Mouse (Mus musculus) cerebellum, adult 8-10 months (tissue): ENCODE results near the gene Hyal2.

Experiments
- DNase-seq: peaks from one replicate; pipeline ENCODE4 v3.0.0; 2022

The Hyal2 gene

DNA sequence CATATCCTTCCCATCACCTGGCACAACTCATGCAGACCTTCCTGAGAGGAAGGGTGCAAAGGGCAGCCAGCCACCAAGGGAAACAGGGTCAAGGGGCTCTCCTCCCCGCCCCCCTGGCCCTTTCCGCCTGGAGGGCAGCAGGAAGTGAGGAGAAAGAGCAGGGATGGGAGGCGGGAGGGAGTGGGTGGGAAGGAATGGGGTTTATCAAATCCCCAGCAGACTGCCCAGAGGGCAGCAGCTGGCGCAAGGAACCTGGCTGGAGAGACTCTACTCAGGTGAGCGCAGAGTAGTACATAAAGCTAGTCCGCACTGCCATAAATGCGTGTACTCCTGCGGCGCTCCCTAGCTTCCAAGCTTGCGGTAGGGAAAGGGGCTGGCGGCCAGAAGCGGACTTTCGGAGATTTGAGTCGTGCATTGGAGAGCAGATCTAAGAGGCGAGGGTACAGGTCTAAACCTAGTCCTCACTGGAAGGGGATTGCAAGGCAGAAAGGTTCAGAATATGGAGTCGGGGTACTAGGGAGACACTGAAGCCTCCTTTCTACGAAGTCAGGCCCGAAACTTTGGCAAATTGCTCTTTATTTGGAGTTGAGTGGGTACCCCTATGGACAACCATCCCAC is at the start of gene Hyal2:
TSS of gene Hyal2 (plus strand) at position 244 of the 618 bp plus-strand sequence.
- no peak for DNase-seq

DNA sequence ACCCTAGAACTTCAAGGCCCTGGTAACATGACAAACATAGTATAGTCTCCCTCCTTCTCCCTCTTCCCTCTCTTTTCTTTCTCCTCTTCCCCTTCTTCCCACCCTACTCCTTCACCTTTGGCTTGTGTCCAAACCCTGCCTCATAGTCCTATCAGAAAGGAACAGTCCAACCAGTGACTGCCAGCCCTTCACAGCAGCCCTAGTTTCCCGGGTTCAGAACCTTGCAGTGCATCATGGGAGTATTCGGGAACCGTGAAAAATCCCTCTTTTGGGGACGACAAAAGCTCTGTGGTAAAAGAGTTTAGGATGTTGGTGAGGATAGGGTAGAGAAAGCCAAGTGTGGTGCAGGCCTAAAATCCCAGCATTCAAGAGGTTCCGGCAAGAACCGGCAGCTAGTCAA is 47.4 kb upstream of the Hyal2 start:
- no peak for DNase-seq

DNA sequence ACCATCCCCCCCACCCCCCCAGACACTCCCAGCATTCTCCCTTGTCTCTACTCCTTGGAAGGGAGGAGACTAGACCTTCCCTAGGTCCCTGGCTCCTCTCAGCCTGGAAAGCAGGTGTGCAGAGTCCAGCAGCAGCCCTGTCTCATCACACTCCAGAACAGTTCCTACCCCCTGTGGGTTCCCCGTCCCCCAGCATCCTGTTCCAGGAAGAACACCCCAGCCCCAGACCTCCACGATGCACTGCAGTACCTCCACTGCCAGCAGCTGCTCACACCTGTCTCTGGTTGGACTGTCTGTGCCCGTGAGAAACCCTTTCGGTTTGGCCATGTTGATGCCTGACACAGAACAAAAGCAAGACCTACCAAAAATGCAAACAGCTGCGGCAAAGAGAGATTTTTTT is 46.6 kb upstream of the Hyal2 start:
- DNase-seq = no peak

DNA sequence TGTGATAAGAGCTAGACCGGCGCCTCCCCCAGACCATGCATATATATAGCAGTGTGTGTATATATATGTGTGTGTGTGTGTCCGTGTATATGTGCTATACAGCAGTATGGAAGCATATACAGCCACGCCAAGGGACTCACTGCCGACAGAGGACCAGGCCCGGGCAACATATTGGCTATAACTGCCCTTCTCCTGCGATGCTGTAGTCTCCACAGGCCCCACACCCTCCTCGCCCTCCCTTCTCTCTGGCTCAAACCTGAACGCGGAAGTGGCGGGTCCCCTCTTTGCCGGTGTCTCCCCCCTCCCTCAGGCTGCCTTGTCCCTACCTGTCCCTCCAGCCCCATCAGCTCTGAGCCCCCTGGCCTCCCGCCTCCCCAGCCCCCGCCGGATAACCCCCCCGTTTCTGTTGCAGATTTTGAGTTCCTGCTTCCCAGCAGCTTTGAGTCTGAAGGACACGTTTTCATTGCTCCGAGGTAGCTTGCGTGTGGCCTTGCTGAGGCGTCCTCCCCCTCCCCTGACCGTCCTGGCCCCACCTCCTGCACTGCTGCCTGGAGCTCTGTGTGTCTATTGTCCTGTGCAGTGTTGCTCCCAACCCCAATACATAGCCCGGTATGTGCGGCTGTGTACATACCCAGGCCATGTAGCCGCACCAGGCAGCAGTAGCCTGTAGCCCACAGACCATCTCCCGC is 45.9 kb upstream of the Hyal2 start:
- DNase-seq = no peak

DNA sequence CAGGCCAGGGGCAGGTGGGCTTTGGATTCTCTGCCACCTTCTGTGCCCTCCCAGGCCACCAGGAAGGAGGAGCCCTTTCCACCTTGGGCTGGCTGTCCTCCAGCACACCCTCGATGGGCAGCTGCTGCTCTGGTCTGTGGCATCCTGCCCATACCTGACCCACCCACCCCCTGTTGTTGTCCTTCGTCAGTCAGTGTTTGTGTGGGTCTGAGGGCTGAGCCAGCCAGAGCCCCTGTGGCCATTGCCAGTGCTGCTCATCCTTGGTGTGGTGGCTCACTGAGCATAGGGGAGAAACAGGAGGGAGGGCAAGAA is 45.4 kb upstream of the Hyal2 start:
- DNase-seq = no peak

DNA sequence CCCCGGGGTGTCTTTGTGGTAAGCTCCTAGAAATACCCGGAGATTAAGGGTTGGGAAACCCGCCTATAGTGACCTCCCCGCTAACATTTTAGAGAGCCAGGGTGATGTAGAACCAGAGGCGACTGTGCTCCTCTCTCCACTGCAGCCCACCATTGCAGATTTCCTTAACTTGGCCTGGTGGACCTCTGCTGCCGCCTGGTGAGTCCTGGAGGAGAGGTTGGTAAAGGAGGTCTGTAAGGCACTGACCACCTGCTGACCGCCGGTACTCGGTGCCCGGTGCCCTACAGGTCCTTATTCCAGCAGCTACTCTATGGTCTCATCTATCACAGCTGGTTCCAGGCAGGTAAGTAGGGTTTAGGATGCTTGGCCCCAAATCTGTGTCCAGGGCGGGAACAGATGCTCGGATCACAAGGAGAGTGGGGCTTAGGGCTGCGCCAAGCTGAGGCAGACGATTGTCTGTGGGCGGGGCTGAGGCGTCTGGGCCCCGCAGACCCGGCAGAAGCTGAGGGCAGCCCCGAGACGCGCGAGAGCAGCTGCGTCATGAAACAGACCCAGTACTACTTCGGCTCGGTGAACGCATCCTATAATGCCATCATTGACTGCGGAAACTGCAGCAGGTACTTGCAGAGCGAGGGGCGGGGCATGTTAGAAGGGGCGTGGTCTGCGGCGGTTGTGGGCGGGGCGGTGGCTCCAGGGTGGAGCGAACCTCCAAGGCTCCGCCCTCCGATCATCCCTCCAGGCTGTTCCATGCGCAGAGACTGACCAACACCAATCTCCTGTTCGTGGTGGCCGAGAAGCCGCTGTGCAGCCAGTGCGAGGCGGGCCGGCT is 41.3 kb upstream of the Hyal2 start:
- DNase-seq = no peak

DNA sequence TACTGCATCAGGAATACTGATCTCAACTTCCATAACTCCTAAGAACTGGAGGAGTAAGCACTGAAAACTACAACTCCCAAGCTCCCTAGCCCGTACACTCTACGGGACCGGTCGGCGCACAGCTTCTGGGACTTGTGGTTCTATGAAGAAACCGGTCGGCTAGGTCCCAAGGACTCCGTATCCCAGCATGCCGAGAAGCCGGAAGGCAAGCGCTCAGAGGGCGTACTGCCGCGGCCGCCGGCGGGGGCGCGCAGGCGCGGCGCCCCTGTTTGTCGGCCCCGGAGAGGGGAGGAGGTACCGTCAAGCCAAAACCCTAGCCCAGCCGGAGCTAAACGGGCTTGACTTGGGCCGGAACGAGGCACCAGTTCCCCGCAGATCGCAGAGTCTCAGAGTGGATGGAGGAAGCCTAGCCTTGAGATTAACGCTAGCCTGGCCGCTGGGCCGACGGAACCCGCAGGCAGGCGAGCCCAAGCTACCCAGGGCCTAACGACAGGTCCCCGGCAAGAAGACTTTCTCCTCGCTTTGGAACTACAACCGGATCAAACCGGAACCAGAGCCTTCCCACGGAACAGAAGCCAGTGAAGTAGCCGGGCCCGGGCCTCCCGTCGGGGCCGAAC is 33.8 kb upstream of the Hyal2 start, which contains the start of gene Tmem115:
TSS of gene Tmem115 (plus strand) at position 155 of the 617 bp plus-strand sequence.
- peak; percentile 91 for DNase-seq

DNA sequence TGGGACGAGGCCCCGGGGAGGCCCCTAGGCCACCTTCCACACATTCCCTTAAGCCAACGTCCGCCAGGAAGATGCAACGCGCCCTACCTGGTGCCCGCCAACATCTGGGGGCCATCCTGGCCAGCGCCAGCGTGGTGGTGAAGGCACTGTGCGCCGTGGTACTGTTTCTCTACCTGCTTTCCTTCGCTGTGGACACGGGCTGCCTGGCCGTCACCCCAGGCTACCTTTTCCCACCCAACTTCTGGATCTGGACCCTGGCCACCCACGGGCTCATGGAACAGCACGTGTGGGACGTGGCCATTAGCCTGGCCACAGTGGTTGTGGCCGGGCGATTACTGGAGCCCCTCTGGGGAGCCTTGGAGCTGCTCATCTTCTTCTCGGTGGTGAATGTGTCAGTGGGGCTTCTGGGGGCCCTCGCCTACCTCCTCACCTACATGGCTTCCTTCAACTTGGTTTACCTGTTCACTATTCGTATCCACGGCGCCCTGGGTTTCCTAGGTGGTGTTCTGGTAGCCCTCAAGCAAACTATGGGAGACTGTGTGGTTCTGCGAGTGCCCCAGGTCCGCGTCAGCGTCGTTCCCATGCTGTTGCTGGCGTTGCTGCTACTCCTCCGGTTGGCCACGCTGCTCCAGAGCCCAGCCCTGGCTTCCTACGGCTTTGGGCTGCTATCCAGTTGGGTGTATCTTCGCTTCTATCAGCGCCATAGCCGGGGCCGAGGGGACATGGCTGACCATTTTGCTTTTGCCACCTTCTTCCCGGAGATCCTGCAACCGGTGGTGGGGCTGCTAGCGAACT is 33.1 kb upstream of the Hyal2 start:
- no peak for DNase-seq

DNA sequence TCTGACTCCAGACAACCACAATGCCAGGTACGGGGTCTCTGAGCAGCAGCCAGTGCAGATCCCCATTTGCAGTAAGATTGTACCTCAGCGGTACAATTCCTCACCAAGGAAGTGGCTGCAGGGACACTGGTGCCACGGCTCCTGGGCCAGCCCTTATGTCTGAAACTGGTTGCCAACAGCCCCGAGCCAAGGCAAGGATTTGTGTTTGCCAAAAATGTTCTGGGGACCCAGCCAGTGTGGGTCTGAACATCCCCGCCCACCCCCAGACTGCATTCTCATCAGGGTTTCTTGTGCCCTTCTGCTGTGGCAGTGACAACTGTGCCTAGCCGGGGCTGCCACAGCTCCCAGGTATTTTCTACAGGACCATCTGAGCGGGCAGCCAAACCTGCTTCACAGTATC is 29.5 kb upstream of the Hyal2 start:
- no peak for DNase-seq

DNA sequence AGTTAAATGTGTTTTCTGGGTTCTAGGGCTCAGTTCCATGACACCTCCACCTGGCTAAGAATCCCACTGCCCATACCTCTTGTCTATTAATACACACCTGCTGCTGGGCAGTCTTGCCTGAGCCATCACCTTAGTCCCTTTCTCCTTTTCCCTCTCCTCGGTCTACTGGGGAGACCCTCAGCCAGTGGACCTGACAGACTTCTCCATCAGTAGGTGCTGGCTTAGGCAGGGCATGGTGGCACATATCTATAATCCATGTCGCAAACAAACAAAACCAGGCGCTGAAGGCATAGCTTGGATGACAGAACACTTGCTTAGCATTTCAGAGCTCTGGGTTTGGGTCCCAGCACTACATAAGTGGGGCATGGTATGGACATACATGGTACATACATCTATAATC is 29.0 kb upstream of the Hyal2 start:
- DNase-seq = no peak

DNA sequence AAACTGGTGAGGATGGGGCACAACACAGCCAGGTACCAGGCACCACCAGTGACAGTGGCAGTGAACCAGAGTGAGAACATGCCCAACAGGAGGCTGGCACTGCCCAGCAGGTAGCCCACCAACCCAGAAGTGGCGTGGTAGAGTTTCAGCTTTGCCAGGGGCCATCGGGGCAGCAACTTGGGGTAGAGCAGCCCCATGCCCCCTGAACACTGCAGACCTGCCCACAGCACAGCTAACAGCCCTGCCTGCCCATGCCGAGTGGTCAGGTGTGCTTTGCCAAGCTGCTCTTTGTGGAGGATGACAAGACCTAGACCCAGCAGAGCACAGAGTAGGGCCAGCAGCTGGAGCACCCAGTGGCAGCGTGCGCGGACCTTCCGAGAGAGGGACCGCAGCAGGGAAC is 27.8 kb upstream of the Hyal2 start:
- peak; percentile 32 for DNase-seq

DNA sequence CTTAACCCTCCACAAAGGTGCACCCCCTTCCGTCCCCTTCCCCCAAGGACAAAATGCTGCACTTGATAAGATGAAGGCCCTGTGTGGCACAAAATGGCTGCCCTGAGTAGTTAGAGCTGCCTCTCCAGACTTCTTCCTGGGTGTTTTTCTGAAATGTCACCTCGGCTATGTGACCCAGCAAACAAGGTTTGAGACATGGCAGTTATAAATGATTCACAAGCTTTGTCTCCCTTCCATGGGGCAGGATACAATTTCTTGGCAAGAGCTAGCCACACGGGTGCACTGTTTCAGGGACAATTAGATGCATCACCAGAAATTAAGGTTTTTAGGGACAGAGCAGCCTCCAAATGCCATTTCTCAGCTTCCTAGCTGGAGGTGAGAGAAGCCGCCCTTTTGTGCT is 27.3 kb upstream of the Hyal2 start:
- peak; percentile 18 for DNase-seq

DNA sequence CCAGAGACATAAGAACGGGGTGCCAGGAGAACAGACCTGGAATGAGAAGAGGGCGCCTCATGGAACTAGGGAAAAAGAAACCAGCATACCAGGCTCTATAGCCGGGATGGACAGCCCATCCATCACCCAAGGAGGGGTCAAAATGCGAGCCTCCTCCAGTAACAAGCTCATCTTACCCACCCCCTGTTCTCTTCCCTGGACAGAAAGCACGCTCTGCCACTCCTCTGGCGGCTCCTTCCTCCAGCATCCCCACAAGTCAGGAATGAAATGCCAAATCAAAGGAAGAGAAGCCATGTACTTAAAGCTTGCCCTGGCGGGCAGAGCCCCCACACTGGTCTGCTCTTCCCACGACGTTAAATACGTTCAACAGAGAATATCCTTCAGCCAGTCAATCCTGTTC is 26.7 kb upstream of the Hyal2 start:
- DNase-seq = no peak

DNA sequence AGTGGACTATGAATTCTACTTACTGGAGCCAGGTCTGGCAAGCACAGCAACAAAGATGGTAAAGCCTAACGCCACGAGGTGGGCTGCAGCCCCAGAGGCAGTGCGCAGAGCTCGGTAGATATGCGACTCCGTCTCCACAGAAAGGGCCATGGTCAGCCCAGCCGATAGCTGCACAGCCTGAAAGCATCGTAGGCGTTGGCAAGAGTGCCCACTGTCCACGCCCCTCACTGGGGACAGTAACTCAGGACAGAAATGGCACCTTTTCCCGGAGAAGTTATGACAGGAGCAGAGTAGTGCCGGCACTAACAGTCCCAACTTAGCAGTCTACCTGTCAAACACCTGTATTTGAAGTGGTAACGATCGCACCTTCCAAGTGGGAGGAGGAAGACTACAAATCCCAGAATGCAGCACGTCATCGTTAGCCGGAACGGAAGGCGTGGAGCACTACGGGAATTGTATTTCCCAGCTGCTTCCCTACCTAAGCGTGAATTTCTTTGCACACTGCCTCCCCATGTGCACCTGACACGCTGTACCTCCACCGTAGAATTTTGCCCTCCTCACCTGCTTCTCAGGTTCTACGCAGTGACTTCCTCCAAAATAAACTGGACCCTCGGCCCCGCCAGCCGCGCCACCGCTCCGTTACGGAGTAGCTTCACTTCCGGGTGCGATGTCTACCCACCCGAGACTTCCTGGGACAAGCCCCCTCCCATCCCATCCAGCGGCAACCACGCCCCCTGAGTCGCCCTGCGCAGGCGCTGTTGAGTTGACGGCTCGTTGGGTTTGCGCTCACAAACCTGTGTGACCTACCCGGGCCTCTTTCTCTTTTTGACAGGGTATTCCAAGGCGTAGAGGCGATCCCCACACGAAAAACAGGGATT is 26.0 kb upstream of the Hyal2 start, which contains the start of the genes Cyb561d2 and Nprl2:
TSS of gene Cyb561d2 (minus strand) at position 720 of the 878 bp plus-strand sequence.
TSS of gene Nprl2 (plus strand) at position 753 of the 878 bp plus-strand sequence.
- DNase-seq = peak; percentile 94

DNA sequence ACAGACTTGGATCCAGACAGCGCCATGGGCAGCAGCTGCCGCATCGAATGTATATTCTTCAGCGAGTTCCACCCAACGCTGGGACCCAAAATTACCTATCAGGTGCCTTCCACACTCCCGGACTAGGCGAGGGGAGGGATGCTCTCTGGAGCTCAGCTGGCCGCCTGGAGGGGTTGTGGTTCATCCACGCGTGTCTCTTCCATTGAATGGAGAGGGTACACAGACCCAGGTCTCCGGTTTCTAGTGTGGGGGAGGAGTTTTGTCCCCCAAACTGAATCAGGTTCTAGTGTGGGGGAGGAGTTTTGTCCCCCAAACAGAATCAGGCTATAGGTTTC is 25.4 kb upstream of the Hyal2 start:
- DNase-seq = no peak

DNA sequence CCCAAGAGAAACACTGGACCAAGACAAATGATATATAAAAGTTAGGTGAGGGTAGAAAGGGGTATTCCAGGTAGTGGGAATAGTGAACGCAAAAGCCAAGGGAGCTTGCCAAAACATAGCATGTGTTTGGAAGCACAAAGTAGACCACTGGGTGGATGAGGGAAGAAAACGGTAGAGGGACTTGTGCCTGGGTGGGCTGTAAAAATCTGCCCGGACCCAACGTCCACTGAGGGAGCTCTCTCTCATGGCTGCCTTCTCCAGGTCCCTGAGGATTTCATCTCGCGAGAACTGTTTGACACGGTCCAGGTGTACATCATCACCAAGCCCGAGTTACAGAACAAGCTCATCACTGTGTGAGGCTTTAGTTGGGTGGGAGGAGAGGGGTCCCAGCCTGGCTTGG is 25.0 kb upstream of the Hyal2 start:
- peak; percentile 27 for DNase-seq

DNA sequence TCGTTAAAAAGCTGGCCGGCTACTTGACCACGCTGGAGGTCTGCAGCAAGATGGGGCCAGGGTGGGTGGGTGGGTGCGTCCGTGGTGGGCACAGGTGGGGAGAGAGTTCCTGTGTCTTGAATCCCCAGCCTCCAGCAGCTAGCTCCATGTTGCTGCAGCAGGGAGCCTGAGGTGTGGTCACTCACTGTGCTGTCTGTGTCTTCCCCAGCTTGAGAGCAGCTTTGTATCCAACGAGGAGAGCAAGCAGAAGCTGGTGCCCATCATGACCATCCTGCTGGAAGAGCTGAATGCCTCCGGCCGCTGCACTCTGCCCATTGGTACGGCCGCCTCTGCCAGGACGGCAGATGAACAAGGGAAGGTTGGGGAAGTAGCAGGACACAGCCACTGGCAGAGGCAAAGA is 24.4 kb upstream of the Hyal2 start:
- DNase-seq = peak; percentile 23

DNA sequence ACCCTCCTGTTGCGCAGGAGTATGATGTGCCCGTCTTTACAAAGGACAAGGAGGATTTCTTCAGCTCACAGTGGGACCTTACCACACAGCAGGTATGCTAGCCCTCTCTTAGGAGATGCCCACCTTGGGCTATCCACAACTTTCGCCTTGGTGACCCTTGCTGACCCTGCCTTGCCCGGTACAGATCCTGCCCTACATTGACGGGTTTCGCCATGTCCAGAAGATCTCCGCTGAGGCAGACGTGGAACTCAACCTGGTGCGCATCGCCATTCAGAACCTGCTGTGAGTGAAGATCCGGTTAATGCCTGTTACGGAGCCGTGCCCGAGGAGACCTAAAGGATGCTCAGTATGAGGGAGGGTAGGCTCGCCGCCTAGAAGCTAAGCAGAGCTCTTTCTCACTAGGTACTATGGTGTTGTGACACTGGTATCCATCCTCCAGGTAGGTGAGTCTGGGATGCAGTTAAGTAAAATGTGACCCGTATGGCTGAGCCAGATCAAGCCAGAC is 23.5 kb upstream of the Hyal2 start:
- peak; percentile 31 for DNase-seq

DNA sequence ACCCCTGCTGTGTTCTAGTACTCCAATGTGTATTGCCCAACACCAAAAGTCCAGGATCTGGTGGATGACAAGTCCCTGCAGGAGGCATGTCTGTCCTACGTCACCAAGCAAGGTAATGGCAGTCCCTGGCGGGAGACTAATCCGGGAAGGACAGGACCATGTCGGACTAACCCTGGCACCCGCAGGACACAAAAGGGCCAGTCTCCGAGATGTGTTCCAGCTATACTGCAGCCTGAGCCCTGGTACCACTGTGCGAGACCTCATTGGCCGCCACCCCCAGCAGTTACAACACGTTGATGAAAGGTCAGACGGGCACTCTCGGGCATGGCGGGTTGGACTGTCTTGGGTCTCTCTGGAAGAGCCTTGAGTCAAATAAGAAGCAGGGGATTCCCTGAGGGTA is 23.0 kb upstream of the Hyal2 start:
- no peak for DNase-seq

DNA sequence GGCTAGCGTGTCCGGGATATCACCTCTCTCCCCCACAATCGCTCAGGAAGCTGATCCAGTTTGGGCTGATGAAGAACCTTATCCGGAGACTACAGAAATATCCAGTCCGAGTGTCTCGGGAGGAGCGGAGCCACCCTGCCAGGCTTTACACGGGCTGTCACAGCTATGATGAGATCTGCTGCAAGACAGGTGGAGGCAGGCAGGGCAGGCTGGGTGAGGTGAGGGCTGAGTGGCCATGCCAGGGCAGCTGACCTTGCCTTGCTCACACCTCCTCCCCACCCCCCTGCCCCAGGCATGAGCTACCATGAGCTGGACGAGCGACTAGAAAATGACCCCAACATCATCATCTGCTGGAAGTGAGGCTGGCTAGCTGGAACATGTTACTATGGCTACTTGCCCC is 22.5 kb upstream of the Hyal2 start:
- no peak for DNase-seq

DNA sequence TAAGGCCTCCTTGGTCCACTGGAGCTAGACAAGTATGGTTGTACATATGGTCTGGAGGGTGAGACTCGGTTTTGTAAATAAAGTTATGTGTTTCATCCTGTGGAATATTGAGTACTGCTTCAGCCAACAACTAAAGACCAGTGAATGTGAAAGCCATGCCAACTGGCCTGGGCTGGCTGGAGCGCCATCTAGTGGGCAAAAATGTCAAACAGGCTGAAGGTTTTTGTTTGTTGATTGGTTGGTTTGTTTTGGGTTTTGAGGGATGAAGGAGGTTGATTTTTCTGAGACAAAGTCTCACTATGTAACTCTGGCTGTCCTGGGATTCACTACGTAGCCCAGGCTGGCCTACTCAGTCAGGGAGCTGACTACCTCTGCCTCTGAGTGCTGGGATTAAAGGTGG is 22.1 kb upstream of the Hyal2 start:
- DNase-seq = peak; percentile 79

DNA sequence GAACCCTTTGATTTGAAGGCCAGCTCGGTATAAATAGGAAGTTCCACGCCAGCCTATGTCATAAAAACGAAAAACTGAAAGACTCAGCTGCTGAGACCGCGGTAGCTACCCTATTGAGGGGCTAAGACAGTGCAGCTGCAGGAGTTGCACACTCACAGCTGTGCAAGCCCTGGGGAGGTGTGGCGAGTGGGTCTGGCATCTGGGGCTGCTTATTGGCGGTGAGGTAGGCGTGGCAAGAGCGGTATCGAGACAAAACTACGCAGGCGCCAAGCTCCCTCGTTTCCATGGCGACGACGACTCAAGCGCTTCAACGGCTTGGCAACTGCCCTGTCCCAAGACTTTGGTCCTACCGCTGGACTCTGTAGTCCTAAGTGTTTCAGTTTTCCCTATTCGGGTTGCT is 20.7 kb upstream of the Hyal2 start, which contains the start of gene Zmynd10:
TSS of gene Zmynd10 (plus strand) at position 273 of the 400 bp plus-strand sequence.
- DNase-seq = no peak
